Mouse (Mus musculus): ENCODE results near the gene Ehd3.

The Ehd3 gene

DNA sequence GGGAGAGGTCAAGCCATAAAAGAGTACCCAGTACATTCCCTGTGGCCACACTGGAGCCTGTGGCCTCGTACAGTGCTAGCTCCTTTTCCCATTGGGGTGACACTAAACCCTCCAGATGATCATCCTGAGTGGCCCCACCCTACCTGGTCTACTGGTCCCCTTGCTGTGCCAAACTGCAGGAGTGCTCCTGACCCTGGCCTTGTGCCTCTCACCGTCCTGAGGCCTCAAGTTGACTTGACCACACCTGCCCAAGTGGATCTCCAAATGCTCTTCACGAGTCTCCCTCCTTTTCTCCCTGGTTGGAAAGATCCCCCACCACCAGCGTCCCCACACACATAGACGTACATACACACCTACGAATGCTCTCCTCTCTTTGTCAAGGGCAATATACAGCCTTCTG, 76.4 kb downstream of the Ehd3 start:
- in situ Hi-C loops (cut with MboI; ENCODE audit: unreplicated experiment in 2 of 2): loop anchor here (5.0 to 25.0 kb wide), 8 partner anchors 133 to 1088 kb away; no protein-coding TSS in a partner anchor

DNA sequence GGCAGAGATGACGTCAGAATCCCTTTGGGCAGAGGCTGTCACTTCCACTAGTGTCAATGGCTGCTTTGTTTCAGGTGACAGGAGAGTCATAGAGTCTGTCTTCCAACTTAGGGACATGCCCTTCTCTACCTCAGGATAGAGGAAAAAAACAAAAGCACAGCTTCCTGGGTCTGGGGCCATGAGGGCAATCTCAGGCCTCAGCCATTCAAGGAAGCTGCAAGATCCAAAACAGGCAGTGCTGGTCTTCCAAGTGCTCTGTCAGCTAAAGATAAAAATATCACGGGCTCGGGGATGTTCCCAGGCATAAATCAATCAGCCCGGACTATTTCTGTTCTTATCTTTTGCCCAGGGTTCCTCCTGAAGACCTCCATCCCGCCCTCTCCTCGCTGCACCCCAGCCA, 77.4 kb downstream of the Ehd3 start:
- in situ Hi-C loops (cut with MboI; ENCODE audit: unreplicated experiment in 2 of 2): loop anchor here (5.0 to 25.0 kb wide), 8 partner anchors 134 to 1089 kb away; no protein-coding TSS in a partner anchor
